Mouse (Mus musculus) kidney, adult 2 months (tissue): ENCODE data around the gene Ugt1a9.

Experiments used
- CTCF ChIP-seq: fragments of 200-500 bp; conservative IDR thresholded peaks from 2 replicates; pipeline ENCODE4 v1.5.1; 2011; ENCODE audit warnings: low read depth, mild to moderate bottlenecking, control low read depth, low read length, moderate library complexity, mixed read lengths; ENCODE audit not compliant: insufficient read depth, insufficient read length
- POLR2A ChIP-seq: fragments of 200-500 bp; IDR thresholded peaks from one replicate; pipeline ENCODE4 v1.6.1; 2011; ENCODE audit warnings: low read depth, low read length, control low read depth

- TF ChIP-seq POLR2A = no peak
- TF ChIP-seq CTCF = no peak
Measured at GRCm38 (mm10) chr1:88220336-88220735, 149.7 kb downstream of the Ugt1a9 start.
